Mouse (Mus musculus): Measurements from ENCODE around the gene Neurl4.

GRCm38 (mm10) chr11:69879711-69880110 is 21.2 kb upstream of the Neurl4 start:
- TF ChIP-seq CTCF (IDR thresholded peaks at IDR 0.05; ENCODE audit: low read depth, low read length) (no peak), POLR2A (IDR thresholded peaks at IDR 0.05; ENCODE audit: borderline replicate concordance, low read depth, low read length) (no peak)
